Mouse (Mus musculus) brain, embryonic 14.5 days (tissue): ENCODE results near the gene Ncam1.

Experiments used
- CTCF ChIP-seq: fragments of 200-500 bp; IDR thresholded peaks from 2 replicates; pipeline ENCODE4 v1.5.1; 2012; ENCODE audit warnings: inconsistent platforms, mild to moderate bottlenecking, moderate library complexity, borderline replicate concordance; ENCODE audit not compliant: insufficient read depth, insufficient read length; ENCODE audit errors: extremely low read depth
- POLR2A ChIP-seq: fragments of 200-500 bp; IDR thresholded peaks from 2 replicates; pipeline ENCODE4 v1.6.1; 2012; ENCODE audit warnings: mild to moderate bottlenecking, inconsistent platforms, borderline replicate concordance; ENCODE audit not compliant: poor library complexity, insufficient read depth, insufficient read length, severe bottlenecking; ENCODE audit errors: extremely low read depth

DNA sequence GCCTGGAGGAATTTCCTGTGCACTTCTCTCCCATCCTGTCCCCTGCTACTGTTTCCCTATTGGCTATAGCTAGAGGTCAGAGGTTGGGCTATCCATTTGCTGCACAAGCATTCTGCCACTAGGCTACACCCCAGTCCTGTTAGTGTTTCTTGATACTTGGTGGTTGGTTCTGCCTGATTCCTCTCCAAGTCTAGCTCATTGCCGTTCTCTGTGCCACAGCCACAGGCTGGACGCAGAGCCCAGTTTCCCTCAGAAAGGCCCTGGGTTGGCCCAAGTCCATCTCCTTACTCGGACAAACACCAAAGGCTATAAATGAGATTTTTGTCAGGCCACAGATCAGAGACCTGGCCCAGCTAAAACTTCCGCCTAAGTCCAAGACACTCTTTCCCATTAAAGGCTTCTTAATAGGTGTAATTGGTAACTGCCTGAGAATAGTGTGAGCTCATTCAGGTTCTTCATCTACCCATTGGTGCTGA lies 140.3 kb downstream of the Ncam1 start:
- TF ChIP-seq CTCF (no peak), POLR2A (no peak)
